ENCODE assay signal across 1 mouse cellular context in the genomic region with DNA sequence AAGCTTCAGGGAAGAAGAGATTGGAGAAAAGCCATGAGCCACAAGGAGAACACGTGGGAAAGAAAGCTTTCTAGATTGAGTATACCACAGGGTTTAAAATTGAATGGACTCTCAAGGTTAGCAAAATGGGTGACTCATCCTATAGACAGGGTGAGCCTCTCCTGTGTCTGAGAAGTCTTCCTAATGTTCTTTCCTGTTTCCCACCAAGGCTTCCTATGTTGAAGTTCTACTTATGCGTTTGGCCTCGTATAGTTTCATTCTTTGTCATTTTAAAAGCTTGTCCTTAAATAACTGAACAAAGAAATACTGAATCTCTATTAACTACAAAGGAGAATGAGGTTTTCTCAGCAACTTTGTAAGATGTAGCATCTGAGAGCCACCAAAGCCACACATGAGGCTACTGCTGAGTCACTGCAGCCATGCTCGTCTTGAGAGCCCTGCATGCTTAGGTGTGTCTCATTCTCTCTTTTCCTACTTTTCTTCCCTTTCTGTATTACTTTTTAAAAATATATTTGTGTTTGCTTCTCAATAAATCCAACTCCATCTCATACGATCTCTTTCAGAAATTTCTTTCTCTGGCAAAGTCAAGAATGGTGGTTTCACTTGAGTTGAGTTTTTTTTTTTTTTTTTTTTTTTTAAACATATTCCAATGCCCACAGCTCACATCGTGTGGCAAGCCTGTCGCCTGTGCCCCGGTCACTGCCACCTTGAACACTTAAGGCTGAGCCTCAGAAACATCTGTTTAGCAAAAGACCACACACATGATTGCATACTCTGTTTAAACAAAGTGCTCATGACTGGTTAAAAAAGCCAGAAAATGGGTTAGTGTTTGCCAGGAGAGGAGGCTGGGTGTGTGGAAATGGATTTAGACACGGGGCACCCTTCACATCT.
TF ChIP-seq lines count a peak whose summit lies in the region.

No protein-coding gene starts in this region.

TF ChIP-seq in MEL, 35 proteins besides CTCF, POLR2A, EP300 and RAD21 (continued from another document):
- TF ChIP-seq BHLHE40 (IDR thresholded peaks at IDR 0.05; ENCODE audit: borderline replicate concordance, low read depth, low read length) (no peak), CHD2 (IDR thresholded peaks at IDR 0.05; ENCODE audit: low read length) (no peak), POLR2AphosphoS2 (IDR thresholded peaks at IDR 0.05; ENCODE audit: low read length) (no peak), UBTF (IDR thresholded peaks at IDR 0.05; ENCODE audit: borderline replicate concordance, insufficient read depth, low read depth, low read length) (no peak), TBP (IDR thresholded peaks at IDR 0.05; ENCODE audit: low read depth, low read length) (no peak)
